Mouse (Mus musculus): ENCODE measurements at regions not wholly inside any gene's neighbourhood (a gene's known extent, or its start where the extent isn't known, plus 50 kb on each side); places are given as distances from the start of the nearest gene placed in this dataset.
A peak's percentile ranks its signal among the peaks of the same experiment; 100 is the strongest.

DNA sequence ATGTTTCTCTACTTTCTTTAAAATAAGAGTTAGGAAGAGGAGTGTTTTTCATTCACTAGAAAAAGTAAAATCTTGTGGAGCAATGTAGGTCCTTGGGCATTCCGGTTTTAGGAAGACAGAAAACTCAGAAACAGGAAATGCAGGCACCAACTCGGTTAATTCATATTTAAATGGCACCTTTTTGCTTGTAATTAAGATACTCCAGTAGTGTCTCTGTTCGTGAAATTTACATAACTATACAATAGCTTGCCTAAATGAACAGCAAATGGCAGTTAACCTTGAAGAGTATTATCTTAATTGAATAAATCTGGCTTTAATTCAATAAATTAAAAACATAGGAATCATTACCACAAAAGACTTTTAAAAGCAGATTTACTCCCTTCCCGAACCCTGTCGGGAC lies 100.9 kb upstream of the Id4 start:
- ATAC-seq (ENCODE audit: low FRiP score) = no peak
- H3K9me3 ChIP-seq (replicated peaks) = no peaks in the 10 kb centered on the region
- H3K4me2 ChIP-seq (replicated peaks) = peak overlapping the region; percentile 36; the same call in 1 of the 2 replicates
- H3K4me3 ChIP-seq = no peak overlapping the region
- H3K9ac ChIP-seq = no peak overlapping the region
- H3K4me1 ChIP-seq = peaks cover 24% of the 10 kb centered on the region
- no peaks in the 10 kb centered on the region for H3K36me3 ChIP-seq
- H3K27ac ChIP-seq = no peak overlapping the region; the same call in 1 of the 2 replicates
- 36% methylated on average over 5 of the region's 5 CpGs for WGBS
- 0 out of 2 replicates have a peak, but pooled peaks cover 4% of the 10 kb centered on the region for H3K27me3 ChIP-seq

DNA sequence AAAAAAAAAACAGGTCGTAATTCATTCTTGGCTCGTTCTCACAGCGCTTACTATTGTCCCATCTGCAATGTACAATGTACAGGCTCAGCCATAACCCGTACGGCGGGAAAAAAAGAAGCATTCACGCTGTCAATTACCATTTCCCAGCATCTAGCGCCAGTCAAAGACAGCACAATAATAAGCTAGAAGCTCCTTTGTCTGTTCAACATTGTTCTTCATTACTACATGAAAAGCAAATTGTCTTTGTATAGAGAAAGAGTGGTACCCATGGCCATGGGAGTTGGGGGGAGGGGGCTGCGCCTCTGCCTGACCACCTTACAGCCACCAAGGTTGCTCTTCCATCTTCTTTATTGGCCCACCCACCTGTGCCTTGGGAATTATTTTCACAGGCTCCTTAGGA lies 99.7 kb upstream of the Id4 start:
- peak overlapping the region; percentile 24; the same call in 1 of the 2 replicates for H3K4me2 ChIP-seq (replicated peaks)
- no peaks in the 10 kb centered on the region for H3K9me3 ChIP-seq (replicated peaks)
- H3K27me3 ChIP-seq = 0 out of 2 replicates have a peak, but pooled peaks cover 4% of the 10 kb centered on the region
- no peak overlapping the region for H3K4me3 ChIP-seq
- no peaks in the 10 kb centered on the region for H3K36me3 ChIP-seq
- H3K4me1 ChIP-seq = peaks cover 22% of the 10 kb centered on the region
- 36% methylated on average over 9 of the region's 9 CpGs for WGBS
- peak overlapping the region; percentile 40; the same call in 1 of the 2 replicates for H3K27ac ChIP-seq
- H3K9ac ChIP-seq = no peak overlapping the region
- ATAC-seq (ENCODE audit: low FRiP score) = peak; percentile 88

DNA sequence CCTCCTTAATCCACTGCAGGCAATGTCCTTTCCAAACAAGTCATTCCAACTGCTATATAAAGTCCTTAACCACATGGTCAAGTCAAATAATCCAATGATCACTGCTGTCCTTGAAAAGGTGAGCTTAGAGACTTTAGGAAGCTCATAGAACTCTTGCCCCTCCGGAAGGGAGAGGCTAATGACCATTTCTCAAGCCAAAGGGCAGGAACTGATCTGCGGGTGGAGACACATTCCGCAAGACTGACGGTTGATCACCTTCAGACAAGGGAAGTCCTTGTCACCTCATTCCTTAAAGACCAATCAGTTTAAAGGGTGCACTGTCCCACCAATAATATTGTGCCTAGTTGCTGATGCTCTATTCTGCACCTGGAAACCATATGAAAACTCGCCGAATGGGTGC lies 96.4 kb upstream of the Id4 start:
- Histone ChIP-seq H3K36me3 (no peaks in the 10 kb centered on the region), H3K9me3 (replicated peaks) (no peaks in the 10 kb centered on the region), H3K27ac (no peak overlapping the region), H3K9ac (no peak overlapping the region), H3K4me3 (no peak overlapping the region), H3K4me2 (replicated peaks) (no peak overlapping the region), H3K27me3 (0 out of 2 replicates have a peak, but pooled peaks cover 1% of the 10 kb centered on the region), H3K4me1 (peaks cover 9% of the 10 kb centered on the region; the same call in 1 of the 2 replicates)
- ATAC-seq (ENCODE audit: low FRiP score) = no peak
- WGBS = 91% methylated on average over 6 of the region's 6 CpGs

DNA sequence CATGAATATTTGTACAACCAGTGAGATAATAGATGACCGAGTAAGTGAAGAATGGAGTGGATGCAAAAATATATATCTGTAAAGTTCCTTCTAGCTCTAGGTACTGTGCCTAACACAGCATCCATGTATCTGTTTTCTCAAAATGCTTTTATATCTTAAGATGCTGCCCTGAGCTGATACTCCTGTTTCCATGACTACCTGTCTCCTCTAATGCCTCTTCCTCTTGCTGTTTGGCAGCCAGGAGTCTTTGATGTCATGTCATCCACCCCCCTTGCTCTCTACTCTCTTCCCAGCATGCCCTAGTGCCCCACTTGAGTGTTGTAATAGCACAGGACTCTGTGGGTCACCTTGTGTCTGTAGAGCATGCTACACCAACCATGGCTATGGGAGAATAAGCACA lies 95.2 kb upstream of the Id4 start:
- Histone ChIP-seq H3K4me1 (0 out of 2 replicates have a peak, but pooled peaks cover 3% of the 10 kb centered on the region), H3K4me3 (no peak overlapping the region), H3K4me2 (replicated peaks) (no peak overlapping the region), H3K36me3 (no peaks in the 10 kb centered on the region), H3K9me3 (replicated peaks) (no peaks in the 10 kb centered on the region), H3K27ac (no peak overlapping the region), H3K27me3 (no peaks in the 10 kb centered on the region), H3K9ac (no peak overlapping the region)
- WGBS = 100% methylated on average over 1 of the region's 1 CpGs
- no peak for ATAC-seq (ENCODE audit: low FRiP score)

DNA sequence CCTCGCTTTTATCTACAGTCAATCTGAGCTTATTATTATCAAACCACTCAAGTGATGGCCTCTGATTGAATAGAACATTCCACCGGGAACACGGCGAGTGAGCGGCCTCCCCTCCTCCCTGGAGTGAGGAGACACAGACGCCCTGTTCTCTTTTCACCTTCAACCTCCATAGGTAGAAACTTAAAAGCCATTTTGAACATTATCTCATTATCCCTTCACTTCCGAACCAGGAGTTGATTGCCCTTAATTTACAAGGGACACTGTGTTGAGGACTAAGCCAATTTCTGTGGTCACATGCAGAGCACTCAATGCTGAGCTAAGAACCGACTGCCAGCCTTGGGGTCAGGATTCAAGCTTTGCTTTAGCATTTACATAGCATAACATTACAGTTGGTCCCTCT lies 93.1 kb upstream of the Id4 start:
- no peaks in the 10 kb centered on the region for H3K27me3 ChIP-seq
- no peak overlapping the region for H3K4me3 ChIP-seq
- H3K27ac ChIP-seq = no peak overlapping the region
- H3K4me1 ChIP-seq = peaks cover 11% of the 10 kb centered on the region; the same call in 1 of the 2 replicates
- no peaks in the 10 kb centered on the region for H3K36me3 ChIP-seq
- no peaks in the 10 kb centered on the region for H3K9me3 ChIP-seq (replicated peaks)
- H3K4me2 ChIP-seq (replicated peaks) = no peak overlapping the region
- 32% methylated on average over 8 of the region's 8 CpGs for WGBS
- no peak overlapping the region for H3K9ac ChIP-seq
- no peak for ATAC-seq (ENCODE audit: low FRiP score)

DNA sequence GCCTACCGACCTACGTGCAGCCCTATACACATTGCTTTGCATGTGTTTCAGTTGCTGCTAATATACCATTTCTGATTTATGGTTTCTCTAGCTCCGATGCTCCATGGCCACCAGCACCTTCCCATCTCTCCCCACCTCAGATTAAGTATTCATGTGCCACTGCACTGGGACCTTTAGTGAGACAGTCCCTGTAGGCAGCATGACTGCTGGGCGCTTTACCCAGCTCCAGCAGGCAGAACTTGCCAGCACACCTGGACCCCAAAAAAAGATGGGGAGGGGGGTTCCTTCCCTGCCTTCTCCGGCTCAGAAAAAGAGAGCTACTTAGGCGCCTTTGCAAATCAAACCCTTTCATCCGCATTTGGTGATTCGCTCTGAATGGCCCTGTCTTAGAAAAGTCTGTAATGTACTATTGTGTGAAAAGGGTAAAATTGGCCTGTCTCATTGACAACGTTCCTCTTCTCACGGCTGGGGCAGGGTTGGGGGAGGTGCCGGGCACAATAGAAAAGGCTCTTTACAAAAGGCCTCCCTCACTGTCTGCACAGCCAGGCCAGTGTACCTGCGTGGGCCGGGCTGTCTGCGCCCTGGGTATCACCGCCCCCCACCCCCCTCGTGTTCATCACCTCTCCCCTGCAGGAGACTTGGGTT lies 89.6 kb upstream of the Id4 start:
- Histone ChIP-seq H3K4me2 (replicated peaks) (peak overlapping the region; percentile 11; the same call in 1 of the 2 replicates), H3K9ac (no peak overlapping the region), H3K9me3 (replicated peaks) (no peaks in the 10 kb centered on the region), H3K27me3 (no peaks in the 10 kb centered on the region), H3K4me1 (peaks cover 11% of the 10 kb centered on the region; the same call in 1 of the 2 replicates), H3K36me3 (no peaks in the 10 kb centered on the region), H3K4me3 (no peak overlapping the region), H3K27ac (peak overlapping the region; percentile 30; the same call in 1 of the 2 replicates)
- WGBS = 21% methylated on average over 16 of the region's 16 CpGs
- ATAC-seq (ENCODE audit: low FRiP score) = peak; percentile 69

DNA sequence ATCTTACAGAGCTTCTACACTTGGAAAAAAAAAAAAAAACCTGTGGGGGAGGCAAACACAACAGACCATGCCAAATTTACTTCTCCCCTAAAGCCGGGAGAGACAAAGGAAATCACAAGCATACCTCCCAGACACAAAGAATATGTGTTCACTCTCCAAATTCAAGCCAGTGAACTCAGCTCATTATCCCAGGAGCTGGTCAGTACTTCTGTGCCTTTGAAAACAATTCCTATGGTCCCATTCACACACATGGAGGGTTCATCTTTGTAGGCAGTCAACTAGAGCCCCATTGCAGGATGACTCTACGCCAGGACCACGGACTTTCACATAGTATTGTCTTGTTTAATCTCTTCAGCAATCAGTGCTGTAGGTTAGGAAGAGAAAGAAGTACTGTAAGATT lies 89.0 kb upstream of the Id4 start:
- 0 out of 2 replicates have a peak, but pooled peaks have one; percentile 22 for ATAC-seq (ENCODE audit: low FRiP score)
- no peak overlapping the region for H3K9ac ChIP-seq

DNA sequence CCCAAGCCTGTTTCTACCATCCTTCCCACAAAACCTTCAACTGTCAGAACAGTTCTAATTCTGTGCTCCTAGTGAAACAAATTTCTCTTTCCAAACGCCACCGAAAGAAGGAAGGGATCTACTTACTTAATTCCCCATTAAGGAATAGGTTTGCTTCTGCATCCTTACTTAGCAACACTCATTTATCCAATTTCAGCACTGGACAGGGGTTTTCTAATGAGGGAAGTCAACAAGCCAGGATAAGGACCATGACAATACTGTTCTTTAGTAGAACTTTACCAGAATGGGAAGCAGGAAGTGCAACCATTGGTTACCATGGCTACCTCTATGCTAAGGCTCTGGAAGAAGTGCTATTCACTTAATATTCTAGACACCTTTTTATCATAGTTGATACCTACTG lies 68.6 kb upstream of the Id4 start:
- H3K9ac ChIP-seq = no peak overlapping the region
- no peaks in the 10 kb centered on the region for H3K4me1 ChIP-seq
- H3K4me2 ChIP-seq (replicated peaks) = no peak overlapping the region
- no peak overlapping the region for H3K4me3 ChIP-seq
- no peaks in the 10 kb centered on the region for H3K27me3 ChIP-seq
- H3K36me3 ChIP-seq = no peaks in the 10 kb centered on the region
- no peak for ATAC-seq (ENCODE audit: low FRiP score)
- 82% methylated on average over 2 of the region's 2 CpGs for WGBS
- no peak overlapping the region for H3K27ac ChIP-seq
- no peaks in the 10 kb centered on the region for H3K9me3 ChIP-seq (replicated peaks)

More for the DNA sequence above, 89.0 kb upstream of the Id4 start:
- Histone ChIP-seq H3K4me1 (peaks cover 11% of the 10 kb centered on the region; the same call in 1 of the 2 replicates), H3K9me3 (replicated peaks) (no peaks in the 10 kb centered on the region), H3K4me3 (no peak overlapping the region), H3K27ac (peak overlapping the region; percentile 31; the same call in 1 of the 2 replicates), H3K27me3 (no peaks in the 10 kb centered on the region), H3K4me2 (replicated peaks) (no peak overlapping the region), H3K36me3 (no peaks in the 10 kb centered on the region)
- 32% methylated on average over 3 of the region's 3 CpGs for WGBS

DNA sequence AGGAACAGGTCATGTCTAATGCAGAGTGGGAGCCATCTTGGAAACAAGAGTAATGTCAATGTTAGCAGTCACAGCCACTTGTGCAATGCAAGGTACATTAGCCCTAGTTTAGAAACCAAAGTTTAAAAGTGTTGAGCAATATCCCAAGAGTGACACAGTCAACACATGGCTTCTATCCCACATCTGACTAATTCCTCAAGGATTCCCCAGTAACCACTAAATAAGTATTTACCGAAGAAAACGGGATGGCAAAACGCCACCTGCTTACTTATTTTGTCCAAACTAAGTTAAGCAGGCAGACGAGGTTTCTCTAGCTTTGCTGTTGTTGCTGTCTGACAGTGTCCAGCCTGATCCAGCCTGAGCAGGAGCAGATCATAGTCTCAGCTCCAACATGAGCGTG lies 67.1 kb upstream of the Id4 start:
- 92% methylated on average over 5 of the region's 5 CpGs for WGBS
- no peak overlapping the region for H3K4me3 ChIP-seq
- no peaks in the 10 kb centered on the region for H3K36me3 ChIP-seq
- no peak overlapping the region for H3K4me2 ChIP-seq (replicated peaks)
- no peaks in the 10 kb centered on the region for H3K4me1 ChIP-seq
- H3K9ac ChIP-seq = no peak overlapping the region
- no peaks in the 10 kb centered on the region for H3K27me3 ChIP-seq
- H3K9me3 ChIP-seq (replicated peaks) = no peaks in the 10 kb centered on the region
- H3K27ac ChIP-seq = no peak overlapping the region
- no peak for ATAC-seq (ENCODE audit: low FRiP score)

DNA sequence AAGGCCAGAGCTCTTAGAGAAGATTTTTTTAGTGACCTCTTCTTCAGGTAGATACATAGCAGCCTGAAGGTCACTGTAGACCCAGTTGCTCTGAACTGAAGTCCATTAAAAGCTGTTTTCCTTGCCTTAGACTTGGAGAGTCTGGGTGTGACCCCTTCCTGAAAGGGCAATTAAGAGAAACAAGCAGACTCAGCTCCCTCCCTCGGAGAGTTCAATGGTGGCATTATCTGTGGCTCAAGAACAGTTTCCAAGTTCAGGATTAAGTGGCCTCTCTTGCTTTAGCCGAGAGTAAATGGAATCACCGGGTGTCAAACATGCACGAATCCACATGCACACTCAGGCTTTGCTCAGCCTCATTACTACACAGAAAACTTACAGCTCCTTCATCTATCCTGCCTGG lies 53.2 kb upstream of the Id4 start:
- Histone ChIP-seq H3K27me3 (no peaks in the 10 kb centered on the region), H3K9ac (no peak overlapping the region), H3K4me2 (replicated peaks) (no peak overlapping the region), H3K27ac (no peak overlapping the region), H3K9me3 (replicated peaks) (no peaks in the 10 kb centered on the region), H3K4me3 (no peak overlapping the region), H3K4me1 (no peaks in the 10 kb centered on the region), H3K36me3 (no peaks in the 10 kb centered on the region)
- ATAC-seq (ENCODE audit: low FRiP score) = no peak
- 53% methylated on average over 4 of the region's 4 CpGs for WGBS

Measured in hindbrain, embryonic 12.5 days (tissue).